Mouse (Mus musculus) left cerebral cortex, adult 18-20 months (tissue): Measurements from ENCODE around the gene Gm8127. TPM values are rescaled to one million over a fixed set of nuclear protein-coding genes. Genes with fewer than 3 reads are reported as not detected.

Experiments used
- total RNA-seq, 2 experiments: library from RNA; stranded (reverse); gene quantifications; 2 replicates each; pipeline ENCODE4 v1.2.3; 2021

Gene Gm8127
- total RNA-seq, 2 experiments from 2014 or later, result not detected

Other genes starting within 250 kb of the Gm8127 start
- gene Gm8094, start 217.2 kb downstream of the Gm8127 start, total RNA-seq, result under 1 TPM in 1 of 2 experiments, not detected in 1; 0.23 TPM
- under 1 TPM; 0.61 to 0.91 TPM for gene Gm8104, start 193.2 kb downstream of the Gm8127 start, total RNA-seq
- gene Gm7233, start 114.0 kb downstream of the Gm8127 start, total RNA-seq, result 1 to 10 TPM in 1 of 2 experiments, under 1 TPM in 1; 0.93 to 1.3 TPM
- gene Gm8122, start 58.5 kb downstream of the Gm8127 start, total RNA-seq, result not detected
- 1 to 10 TPM; 1.1 to 1.8 TPM for gene Gm8126, start 35.2 kb downstream of the Gm8127 start, total RNA-seq
- gene Gm9732, start 18.8 kb downstream of the Gm8127 start, total RNA-seq, result under 1 TPM in 1 of 2 experiments, not detected in 1; 0.47 TPM
- under 1 TPM in 1 of 2 experiments, not detected in 1; 0.59 TPM for gene 1700001F09Rik, start 54.0 kb upstream of the Gm8127 start, total RNA-seq
- gene Gm8138, start 122.5 kb upstream of the Gm8127 start, total RNA-seq, result not detected
- gene Gm5799, start 249.7 kb upstream of the Gm8127 start, total RNA-seq, result under 1 TPM in 1 of 2 experiments, not detected in 1; 0.35 TPM